27 mouse cellular contexts compared by ENCODE assay signal in the genomic region with DNA sequence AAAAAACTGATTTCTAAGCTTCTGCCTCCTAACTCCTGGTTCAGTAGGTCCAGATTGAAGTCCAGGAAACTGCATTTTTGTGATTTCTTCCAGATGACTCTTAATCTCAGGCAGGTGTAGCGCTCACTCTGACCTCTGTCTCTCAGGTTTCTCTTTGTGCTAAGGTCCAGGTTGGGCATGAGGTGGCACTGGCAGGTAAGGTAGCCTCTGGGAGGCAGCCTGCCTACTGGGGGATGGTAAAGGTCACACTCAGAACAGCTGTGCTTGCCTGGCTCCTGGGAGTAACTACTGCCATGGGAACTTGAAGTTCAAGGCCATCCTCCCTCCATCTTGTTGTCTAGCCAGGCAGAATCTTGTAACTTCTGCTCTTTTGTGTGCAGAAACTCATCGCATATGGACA. TPM values are rescaled to one million over a fixed set of nuclear protein-coding genes. Genes with fewer than 3 reads are reported as not detected.
DNase-seq lines count a peak whose midpoint lies in the region; ATAC-seq and TF ChIP-seq lines count a peak whose summit lies in the region.
"Had no signal": no experiment of that assay in that cellular context is flagged by ENCODE, and none has a peak within 500 bp of the region (broad histone marks: within the 10 kb centered on the region; RNA-seq: fewer than 3 reads in every experiment).

No protein-coding gene starts in this region.

- no peak overlapping the region for H3K4me2 ChIP-seq in forebrain, embryonic 15.5 days (replicated peaks)
- no peak overlapping the region for H3K4me2 ChIP-seq in liver, embryonic 11.5 days
- H3K4me2 ChIP-seq: embryonic facial prominence, embryonic 12.5 days; heart, embryonic 13.5 days; hindbrain, embryonic 14.5 days; stomach, embryonic 15.5 days had no signal

- no peak for TF ChIP-seq CTCF in kidney, adult 2 months (conservative IDR thresholded peaks at IDR 0.05; ENCODE audit: insufficient read depth, insufficient read length, low read depth, low read length)
- no peak for TF ChIP-seq CTCF in liver, adult 2 months (IDR thresholded peaks at IDR 0.05; ENCODE audit: low read depth, low read length)

- H3K36me3 ChIP-seq in forebrain, embryonic 10.5 days (replicated peaks) = peaks cover 20% of the 10 kb centered on the region
- 0 out of 2 replicates have a peak, but pooled peaks cover 7% of the 10 kb centered on the region for H3K36me3 ChIP-seq in forebrain, embryonic 15.5 days
- H3K36me3 ChIP-seq in kidney, adult 2 months (ENCODE audit: control insufficient read depth, insufficient read depth, low read length) = peaks cover 4% of the 10 kb centered on the region
- H3K36me3 ChIP-seq in liver, adult 2 months (ENCODE audit: control insufficient read depth, insufficient read depth, low read length) = peaks cover 21% of the 10 kb centered on the region
- no peaks in the 10 kb centered on the region; the same call in 1 of the 2 replicates for H3K36me3 ChIP-seq in liver, embryonic 11.5 days (ENCODE audit: control insufficient read depth, insufficient read depth, low read length)

- H3K4me1 ChIP-seq in forebrain, embryonic 10.5 days = 0 out of 2 replicates have a peak, but pooled peaks cover 3% of the 10 kb centered on the region
- H3K4me1 ChIP-seq in forebrain, embryonic 15.5 days = no peaks in the 10 kb centered on the region
- H3K4me1 ChIP-seq in kidney, adult 2 months (ENCODE audit: control insufficient read depth, insufficient read depth, low read length) = peaks cover 3% of the 10 kb centered on the region; the same call in 1 of the 2 replicates
- H3K4me1 ChIP-seq in liver, adult 2 months (ENCODE audit: control insufficient read depth, insufficient read depth, low read length) = no peaks in the 10 kb centered on the region
- no peaks in the 10 kb centered on the region for H3K4me1 ChIP-seq in liver, embryonic 11.5 days (replicated peaks; ENCODE audit: control insufficient read depth, insufficient read depth, low read length)
- H3K4me1 ChIP-seq: embryonic facial prominence, embryonic 12.5 days; heart, embryonic 13.5 days; stomach, embryonic 15.5 days had no signal

- no peak overlapping the region for H3K4me3 ChIP-seq in forebrain, embryonic 10.5 days
- H3K4me3 ChIP-seq in forebrain, embryonic 15.5 days = no peak overlapping the region
- no peak overlapping the region for H3K4me3 ChIP-seq in kidney, adult 2 months (ENCODE audit: insufficient read depth, low read depth, low read length)
- H3K4me3 ChIP-seq in liver, adult 2 months (ENCODE audit: insufficient read depth, low read depth, low read length) = no peak overlapping the region
- no peak overlapping the region for H3K4me3 ChIP-seq in liver, embryonic 11.5 days (ENCODE audit: low read depth, low read length)
- H3K4me3 ChIP-seq: embryonic facial prominence, embryonic 12.5 days; gastrocnemius, adult 2 months; heart, embryonic 13.5 days; stomach, embryonic 15.5 days had no signal

- WGBS in forebrain, embryonic 10.5 days = 97% methylated on average over 2 of the region's 2 CpGs
- WGBS in forebrain, embryonic 15.5 days = 97% methylated on average over 2 of the region's 2 CpGs
- WGBS in kidney, adult 2 months = 76% methylated on average over 2 of the region's 2 CpGs
- WGBS in liver, adult 2 months = 70% methylated on average over 2 of the region's 2 CpGs
- 93% methylated on average over 2 of the region's 2 CpGs for WGBS in liver, embryonic 11.5 days

- H3K9ac ChIP-seq in forebrain, embryonic 15.5 days (replicated peaks) = no peak overlapping the region
- H3K9ac ChIP-seq in liver, adult 2 months (ENCODE audit: low read depth, low read length) = no peak overlapping the region
- no peak overlapping the region for H3K9ac ChIP-seq in liver, embryonic 11.5 days (ENCODE audit: low read depth, low read length)
- H3K9ac ChIP-seq: embryonic facial prominence, embryonic 12.5 days; heart, embryonic 13.5 days; hindbrain, embryonic 14.5 days; liver, embryonic 14.5 days; stomach, embryonic 15.5 days had no signal

- no peaks in the 10 kb centered on the region for H3K9me3 ChIP-seq in forebrain, embryonic 10.5 days
- no peaks in the 10 kb centered on the region for H3K9me3 ChIP-seq in forebrain, embryonic 15.5 days
- no peaks in the 10 kb centered on the region for H3K9me3 ChIP-seq in liver, embryonic 11.5 days (ENCODE audit: control insufficient read depth, low read length)
- H3K9me3 ChIP-seq: embryonic facial prominence, embryonic 12.5 days; heart, embryonic 13.5 days; stomach, embryonic 15.5 days had no signal

- no peak for ATAC-seq in forebrain, embryonic 15.5 days (replicated peaks)
- no peak for ATAC-seq in liver, embryonic 11.5 days (replicated peaks; ENCODE audit: low FRiP score)
- ATAC-seq: forebrain, embryonic 16.5 days had no signal

- no peaks in the 10 kb centered on the region for H3K27me3 ChIP-seq in forebrain, embryonic 10.5 days (ENCODE audit: poor library complexity, severe bottlenecking)
- H3K27me3 ChIP-seq in forebrain, embryonic 15.5 days = no peaks in the 10 kb centered on the region
- H3K27me3 ChIP-seq in kidney, adult 2 months (replicated peaks; ENCODE audit: control insufficient read depth, insufficient read depth, low read length) = no peaks in the 10 kb centered on the region
- H3K27me3 ChIP-seq in liver, adult 2 months (ENCODE audit: control insufficient read depth, insufficient read depth, low read length) = no peaks in the 10 kb centered on the region
- H3K27me3 ChIP-seq in liver, embryonic 11.5 days (replicated peaks; ENCODE audit: control insufficient read depth, insufficient read depth, low read length) = no peaks in the 10 kb centered on the region
- H3K27me3 ChIP-seq: embryonic facial prominence, embryonic 12.5 days; heart, embryonic 13.5 days; stomach, embryonic 15.5 days had no signal

- no peak for DNase-seq in forebrain, embryonic 10.5 days (ENCODE audit: extremely low spot score, low spot score)
- DNase-seq in kidney, adult 2 months = peak; percentile 61
- no peak for DNase-seq in kidney, postnatal 10 days
- DNase-seq in liver, adult 2 months (ENCODE audit: extremely low read depth, low read depth, low spot score) = peak; percentile 65
- no peak for DNase-seq in liver, embryonic 11.5 days (ENCODE audit: low spot score)
- DNase-seq in kidney, postnatal 36 days = peak; percentile 48 to 52
- DNase-seq in thymus, postnatal 0 days (ENCODE audit: low spot score) = no peak
- DNase-seq: B cell, adult 2 months; cerebellum, adult 9-10 months; cerebellum, postnatal 36 days; gastrocnemius, adult 2 months; gastrocnemius, postnatal 36 days; heart, adult 18-20 months; heart, postnatal 10 days; left cerebral cortex, postnatal 4 days; lung, adult 2 months; lung, postnatal 10 days; midbrain, embryonic 14.5 days; thymus, postnatal 14 days had no signal

- H3K27ac ChIP-seq in forebrain, embryonic 10.5 days = 0 out of 2 replicates have a peak overlapping the region, but pooled peaks have one; percentile 20
- no peak overlapping the region for H3K27ac ChIP-seq in forebrain, embryonic 15.5 days (replicated peaks)
- no peak overlapping the region for H3K27ac ChIP-seq in kidney, adult 2 months (ENCODE audit: insufficient read depth, low read depth, low read length)
- no peak overlapping the region for H3K27ac ChIP-seq in liver, adult 2 months (replicated peaks; ENCODE audit: insufficient read depth, low read depth, low read length)
- no peak overlapping the region for H3K27ac ChIP-seq in liver, embryonic 11.5 days (ENCODE audit: low read depth, low read length)
- H3K27ac ChIP-seq: embryonic facial prominence, embryonic 12.5 days; gastrocnemius, adult 2 months; heart, embryonic 13.5 days; hindbrain, embryonic 14.5 days; liver, embryonic 14.5 days; macrophage; stomach, embryonic 15.5 days had no signal

- H3K79me2 ChIP-seq in liver, adult 2 months (ENCODE audit: control insufficient read depth, insufficient read depth, low read length) = no peaks in the 10 kb centered on the region

- TF ChIP-seq POLR2A in kidney, adult 2 months (IDR thresholded peaks at IDR 0.05; ENCODE audit: low read depth, low read length) = no peak
- TF ChIP-seq POLR2A in liver, adult 2 months (IDR thresholded peaks at IDR 0.05; ENCODE audit: extremely low read depth, insufficient read depth, low read length) = no peak

RNA-seq across cellular contexts. Expression of a gene that starts 28.7 kb away (rescaled TPM):
- 4.9 and 5.4 TPM in 2 replicates for polyA plus RNA-seq in forebrain, embryonic 10.5 days (2016; fragmentation: Nextera tagmentation; extraction: Ambion mirVana)
- 2.9 and 3.0 TPM in 2 replicates for polyA plus RNA-seq in forebrain, embryonic 15.5 days (2015; fragmentation: Nextera tagmentation; extraction: Ambion mirVana)
- 17.9 and 18.7 TPM in 2 replicates for polyA plus RNA-seq in kidney, adult 2 months (2012; rRNA removed)
- 18.3 and 26.0 TPM in 2 replicates for total RNA-seq in liver, adult 2 months (2014; rRNA removed)
- polyA plus RNA-seq in liver, adult 2 months (2012; rRNA removed) = 13.5 and 15.8 TPM in 2 replicates
- polyA plus RNA-seq in liver, embryonic 11.5 days (2014; fragmentation: Nextera tagmentation; extraction: Ambion mirVana) = 11.3 and 12.7 TPM in 2 replicates
- polyA plus RNA-seq in thymus, postnatal 0 days (2015; fragmentation: Nextera tagmentation; extraction: Ambion mirVana) = 5.6 and 6.2 TPM in 2 replicates

RNA-seq across cellular contexts. Expression of a gene that starts 41.8 kb away (rescaled TPM):
- polyA plus RNA-seq in forebrain, embryonic 10.5 days (2016; fragmentation: Nextera tagmentation; extraction: Ambion mirVana) = 10.4 and 11.1 TPM in 2 replicates
- 8.2 and 9.8 TPM in 2 replicates for polyA plus RNA-seq in forebrain, embryonic 15.5 days (2015; fragmentation: Nextera tagmentation; extraction: Ambion mirVana)
- 3.7 and 4.0 TPM in 2 replicates for polyA plus RNA-seq in kidney, adult 2 months (2012; rRNA removed)
- total RNA-seq in liver, adult 2 months (2014; rRNA removed) = 1.5 and 1.8 TPM in 2 replicates
- polyA plus RNA-seq in liver, adult 2 months (2012; rRNA removed) = 3.0 and 3.1 TPM in 2 replicates
- 7.6 and 9.5 TPM in 2 replicates for polyA plus RNA-seq in liver, embryonic 11.5 days (2014; fragmentation: Nextera tagmentation; extraction: Ambion mirVana)
- polyA plus RNA-seq in thymus, postnatal 0 days (2015; fragmentation: Nextera tagmentation; extraction: Ambion mirVana) = 9.3 and 9.4 TPM in 2 replicates

Comparison
In these comparisons a context has a peak if more than half of its experiments do, and no peak if none do; other contexts are left out.
1. DNase-seq: peak in kidney, adult 2 months (single experiment), liver, adult 2 months (single experiment) and kidney, postnatal 36 days (2 of 2); none in forebrain, embryonic 10.5 days (single experiment), kidney, postnatal 10 days (single experiment), liver, embryonic 11.5 days (single experiment) and thymus, postnatal 0 days (single experiment).